Mouse (Mus musculus) forebrain, postnatal 0 days (tissue): Measurements from ENCODE around the gene Nf2. TPM values are rescaled to one million over a fixed set of nuclear protein-coding genes. Genes with fewer than 3 reads are reported as not detected.

Source experiments
- ATAC-seq: fragments of 200-750 bp; cut with Nextera tagmentation; 2 replicates; pipeline ENCODE4 v1.8.0; 2017; ENCODE audit warnings: mild to moderate bottlenecking, moderate library complexity
- DNase-seq: peaks from one replicate; pipeline ENCODE4 v3.0.0-alpha.2; 2015
- H3K27ac ChIP-seq: fragments of 300-500 bp; sonication (generic); 2 replicates; pipeline ENCODE4 v1.5.1; 2014; ENCODE audit warnings: low read depth, mild to moderate bottlenecking, antibody characterized with exemption, low read length, moderate library complexity, mixed read lengths
- H3K27me3 ChIP-seq: fragments of 300-500 bp; sonication (generic); 2 replicates; pipeline ENCODE4 v1.6.1; 2014; ENCODE audit warnings: mild to moderate bottlenecking, low read length, mixed read lengths; ENCODE audit not compliant: insufficient read depth
- H3K36me3 ChIP-seq: fragments of 300-500 bp; sonication (generic); 2 replicates; pipeline ENCODE4 v1.6.1; 2014; ENCODE audit warnings: mild to moderate bottlenecking, moderate library complexity; ENCODE audit not compliant: insufficient read depth
- H3K4me1 ChIP-seq: fragments of 300-500 bp; sonication (generic); 2 replicates; pipeline ENCODE4 v1.6.1; 2014; ENCODE audit warnings: antibody characterized with exemption; ENCODE audit not compliant: insufficient read depth
- H3K4me2 ChIP-seq: fragments of 300-500 bp; sonication (generic); 2 replicates; pipeline ENCODE4 v1.6.1; 2014; ENCODE audit warnings: low read depth, mild to moderate bottlenecking, moderate library complexity
- H3K4me3 ChIP-seq: fragments of 300-500 bp; sonication (generic); 2 replicates; pipeline ENCODE4 v1.5.1; 2014; ENCODE audit warnings: low read depth, low read length, mixed read lengths
- H3K9ac ChIP-seq: fragments of 300-500 bp; sonication (generic); 2 replicates; pipeline ENCODE4 v1.6.1; 2014; ENCODE audit warnings: mild to moderate bottlenecking
- H3K9me3 ChIP-seq: fragments of 300-500 bp; sonication (generic); 2 replicates; pipeline ENCODE4 v1.6.1; 2016; ENCODE audit warnings: low read length
- CTCF ChIP-seq: sonication (generic); IDR thresholded peaks from 2 replicates; pipeline ENCODE4 v1.5.1; 2016; ENCODE audit warnings: antibody characterized with exemption, control low read depth, low read depth
- WGBS: fragments of 180-500 bp; shearing (Covaris S2); extraction: QIAGEN DNeasy Blood & Tissue Kit; methylation state at CpG from one replicate; pipeline ENCODE4 v1.1.7; 2014; 5-methylcytosine and 5-hydroxymethylcytosine counted together
- polyA plus RNA-seq: library from polyadenylated mRNA; unstranded; fragments of >200 nt; fragmentation: Nextera tagmentation; extraction: Ambion mirVana; gene quantifications from 2 replicates; pipeline ENCODE4 v1.2.1, GENCODE M21; 2015
- total RNA-seq: library from RNA; depleted of rRNA; stranded (reverse); fragments of >200 nt; gene quantifications from 2 replicates; pipeline ENCODE4 v1.2.3, GENCODE M21; 2014

Gene Nf2
- total and polyA plus RNA-seq, 2 experiments from 2014 or later, result 57.8 to 121 TPM

- Histone ChIP-seq H3K9me3 (no peaks in the 10 kb centered on the region), H3K4me2 (no peak overlapping the region), H3K36me3 (0 out of 2 replicates have a peak, but pooled peaks cover 6% of the 10 kb centered on the region), H3K27ac (no peak overlapping the region), H3K4me1 (no peaks in the 10 kb centered on the region), H3K4me3 (no peak overlapping the region), H3K27me3 (no peaks in the 10 kb centered on the region), H3K9ac (peak overlapping the region; percentile 6)
- ATAC-seq (peak; percentile 46; the same call in 1 of the 2 replicates), DNase-seq (no peak)
- TF ChIP-seq CTCF, result no peak
- 18% methylated on average over 6 of the region's 6 CpGs for WGBS
These were observed 87.3 kb downstream of the Nf2 start for GRCm38 (mm10) chr11:4761991-4762390.

GRCm38 (mm10) chr11:4760438-4760837, 88.9 kb downstream of the Nf2 start:
- DNase-seq (no peak), ATAC-seq (no peak)
- TF ChIP-seq CTCF, result no peak
- H3K9me3 ChIP-seq, result no peaks in the 10 kb centered on the region
- no peak overlapping the region for H3K4me3 ChIP-seq
- H3K27me3 ChIP-seq, result no peaks in the 10 kb centered on the region
- no peak overlapping the region for H3K4me2 ChIP-seq
- WGBS, result 20% methylated on average over 4 of the region's 4 CpGs
- 0 out of 2 replicates have a peak, but pooled peaks cover 2% of the 10 kb centered on the region for H3K36me3 ChIP-seq
- H3K4me1 ChIP-seq, result no peaks in the 10 kb centered on the region
- H3K27ac ChIP-seq, result no peak overlapping the region
- no peak overlapping the region for H3K9ac ChIP-seq

GRCm38 (mm10) chr11:4757789-4758158, 91.6 kb downstream of the Nf2 start:
- Histone ChIP-seq H3K4me3 (no peak overlapping the region), H3K27me3 (no peaks in the 10 kb centered on the region), H3K27ac (no peak overlapping the region), H3K36me3 (no peaks in the 10 kb centered on the region), H3K9ac (no peak overlapping the region), H3K4me2 (no peak overlapping the region), H3K9me3 (no peaks in the 10 kb centered on the region), H3K4me1 (no peaks in the 10 kb centered on the region)
- DNase-seq (no peak), ATAC-seq (no peak)
- 58% methylated on average over 4 of the region's 4 CpGs for WGBS
- TF ChIP-seq CTCF, result no peak

- no peaks in the 10 kb centered on the region for H3K9me3 ChIP-seq
- H3K27ac ChIP-seq, result no peak overlapping the region
- H3K36me3 ChIP-seq, result no peaks in the 10 kb centered on the region
- DNase-seq (no peak), ATAC-seq (no peak)
- H3K4me3 ChIP-seq, result no peak overlapping the region
- H3K27me3 ChIP-seq, result no peaks in the 10 kb centered on the region
- 69% methylated on average over 11 of the region's 11 CpGs for WGBS
- no peak overlapping the region for H3K4me2 ChIP-seq
- TF ChIP-seq CTCF, result no peak
- no peak overlapping the region for H3K9ac ChIP-seq
- no peaks in the 10 kb centered on the region for H3K4me1 ChIP-seq
These were observed 92.2 kb downstream of the Nf2 start for GRCm38 (mm10) chr11:4756984-4757788.

GRCm38 (mm10) chr11:4756460-4756859, 92.9 kb downstream of the Nf2 start:
- H3K4me3 ChIP-seq, result no peak overlapping the region
- DNase-seq (no peak), ATAC-seq (no peak)
- H3K9me3 ChIP-seq, result no peaks in the 10 kb centered on the region
- H3K36me3 ChIP-seq, result no peaks in the 10 kb centered on the region
- H3K4me2 ChIP-seq, result no peak overlapping the region
- no peak overlapping the region for H3K27ac ChIP-seq
- no peak overlapping the region for H3K9ac ChIP-seq
- 85% methylated on average over 9 of the region's 9 CpGs for WGBS
- H3K4me1 ChIP-seq, result no peaks in the 10 kb centered on the region
- no peak for TF ChIP-seq CTCF
- no peaks in the 10 kb centered on the region for H3K27me3 ChIP-seq

- H3K9ac ChIP-seq, result no peak overlapping the region
- no peaks in the 10 kb centered on the region for H3K4me1 ChIP-seq
- H3K27ac ChIP-seq, result no peak overlapping the region
- no peaks in the 10 kb centered on the region for H3K27me3 ChIP-seq
- no peak for TF ChIP-seq CTCF
- no peak for DNase-seq
- H3K9me3 ChIP-seq, result no peaks in the 10 kb centered on the region
- H3K4me2 ChIP-seq, result no peak overlapping the region
- WGBS, result 78% methylated on average over 11 of the region's 11 CpGs
- H3K36me3 ChIP-seq, result no peaks in the 10 kb centered on the region
- no peak for ATAC-seq
- no peak overlapping the region for H3K4me3 ChIP-seq
These were observed 94.5 kb downstream of the Nf2 start for GRCm38 (mm10) chr11:4754867-4755266.

GRCm38 (mm10) chr11:4754036-4754435, 95.3 kb downstream of the Nf2 start:
- Histone ChIP-seq H3K9ac (no peak overlapping the region), H3K27me3 (peaks cover 4% of the 10 kb centered on the region; the same call in 1 of the 2 replicates), H3K4me1 (no peaks in the 10 kb centered on the region), H3K4me3 (no peak overlapping the region), H3K27ac (no peak overlapping the region), H3K36me3 (no peaks in the 10 kb centered on the region), H3K4me2 (no peak overlapping the region), H3K9me3 (no peaks in the 10 kb centered on the region)
- peak; percentile 53 for TF ChIP-seq CTCF
- ATAC-seq (no peak), DNase-seq (no peak)
- WGBS, result 94% methylated on average over 3 of the region's 3 CpGs
